Mouse (Mus musculus): ENCODE results near the gene Tmed1. TPM values are rescaled to one million over a fixed set of nuclear protein-coding genes. Genes with fewer than 3 reads are reported as not detected.

Gene Tmed1
- 67.6 and 76.5 TPM in 2 replicates for polyA plus RNA-seq (2016; fragmentation: Nextera tagmentation; extraction: Ambion mirVana)

DNA sequence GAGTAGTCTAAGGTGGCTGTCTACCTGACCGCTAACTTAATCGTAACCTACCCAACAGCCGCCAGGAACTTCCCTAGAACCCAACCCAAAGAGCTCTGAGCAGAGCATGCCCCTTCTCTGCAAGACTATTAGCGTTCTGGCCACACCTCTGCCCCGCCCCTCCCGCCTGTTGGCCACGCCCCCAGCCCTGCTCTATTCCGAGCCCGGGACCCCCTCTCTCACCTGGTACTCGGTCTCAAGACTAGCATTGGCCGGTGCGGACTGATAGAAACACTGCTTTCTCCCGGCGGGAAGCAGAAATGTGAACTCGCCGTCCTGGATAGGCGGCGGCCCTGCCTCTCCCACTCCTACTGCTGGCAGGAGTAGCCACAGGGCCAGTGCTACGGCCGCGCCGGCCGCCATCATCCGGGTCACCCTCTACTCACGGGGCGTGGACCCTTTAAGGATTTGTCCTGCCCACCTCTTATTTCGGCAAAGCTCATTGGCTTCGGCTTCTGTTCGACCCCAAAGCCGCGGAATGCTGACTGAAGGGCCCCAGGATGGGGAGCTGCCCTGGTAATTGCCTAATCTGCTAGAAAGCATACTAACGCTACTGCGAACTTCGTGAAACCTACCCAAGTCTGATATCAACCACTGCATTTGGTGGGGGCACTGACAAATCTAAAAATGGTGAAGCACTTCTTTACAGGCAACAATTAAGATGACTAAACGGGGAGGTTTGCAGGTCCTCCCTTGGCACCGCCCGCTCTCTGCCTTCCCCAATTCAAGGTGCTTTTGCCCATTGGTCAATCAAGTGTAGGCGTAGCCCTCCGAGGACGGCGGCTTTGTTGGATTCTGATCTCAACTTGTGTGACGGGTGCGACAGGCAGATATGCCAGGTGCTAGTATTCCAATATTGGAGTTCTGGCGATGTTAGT lies at the start of gene Tmed1:
Gene Tmed1 (minus strand): TSS at position 481 of the 917 bp plus-strand sequence.
- Histone ChIP-seq H3K36me3 (peaks cover 41% of the 10 kb centered on the region), H3K27me3 (no peaks in the 10 kb centered on the region), H3K27ac (replicated peaks) (peak within 1 kb of the TSS; percentile 89), H3K4me3 (peak within 1 kb of the TSS; percentile 76), H3K9me3 (no peaks in the 10 kb centered on the region), H3K4me2 (replicated peaks) (peak within 1 kb of the TSS; percentile 79), H3K9ac (replicated peaks) (peak within 1 kb of the TSS; percentile 79), H3K4me1 (peaks cover 14% of the 10 kb centered on the region)
- peak; percentile 96 for ATAC-seq (ENCODE audit: low FRiP score, low read depth)
- under 1% methylated on average over 44 of the region's 44 CpGs for WGBS

DNA sequence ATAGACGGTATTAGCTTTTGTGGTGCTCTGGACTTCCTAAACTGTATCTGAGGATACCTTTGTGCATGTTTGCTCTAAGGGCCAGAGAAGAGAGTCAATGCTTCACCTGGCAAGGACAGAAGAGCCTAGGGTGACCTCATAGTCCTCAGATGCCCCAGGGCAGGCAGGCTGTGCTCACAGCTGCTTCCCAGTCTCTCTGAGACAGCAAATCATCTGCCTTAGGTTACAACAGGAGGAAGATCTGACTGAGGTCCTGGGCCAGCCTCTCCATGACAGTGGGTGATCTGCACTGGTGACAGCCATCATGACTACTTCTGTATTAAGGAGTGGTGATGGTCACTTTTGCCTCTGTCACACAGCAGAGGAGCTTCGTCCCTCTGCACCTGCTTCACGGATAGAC lies 49.1 kb upstream of the Tmed1 start:
- Histone ChIP-seq H3K27me3 (no peaks in the 10 kb centered on the region), H3K4me3 (no peak overlapping the region), H3K4me1 (peaks cover 7% of the 10 kb centered on the region; the same call in 1 of the 2 replicates), H3K4me2 (replicated peaks) (no peak overlapping the region), H3K27ac (replicated peaks) (no peak overlapping the region), H3K36me3 (peaks cover 14% of the 10 kb centered on the region), H3K9ac (replicated peaks) (no peak overlapping the region), H3K9me3 (no peaks in the 10 kb centered on the region)
- 95% methylated on average over 3 of the region's 3 CpGs for WGBS
- no peak for ATAC-seq (ENCODE audit: low FRiP score, low read depth)

DNA sequence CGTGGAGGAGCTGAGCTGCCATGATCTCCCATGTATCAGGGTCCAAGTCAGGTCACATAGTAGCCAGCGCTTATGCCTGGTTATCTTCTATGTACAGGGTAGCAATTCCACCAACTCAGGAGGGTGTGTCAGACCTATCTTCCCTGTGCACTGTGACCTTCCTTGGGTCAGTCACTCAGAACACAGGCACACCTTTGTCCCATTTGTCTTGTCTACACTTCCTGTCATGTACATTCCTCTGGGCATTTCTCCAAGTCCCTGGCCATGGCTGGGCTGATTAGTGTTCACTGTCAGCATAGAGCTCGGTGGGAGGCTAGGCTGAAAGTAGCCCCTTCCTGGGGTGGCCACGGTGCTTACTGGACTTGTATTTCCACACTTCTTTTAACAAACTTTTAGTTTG lies 48.3 kb upstream of the Tmed1 start:
- 94% methylated on average over 4 of the region's 4 CpGs for WGBS
- no peak overlapping the region for H3K9ac ChIP-seq (replicated peaks)
- H3K27me3 ChIP-seq = no peaks in the 10 kb centered on the region
- H3K4me3 ChIP-seq = no peak overlapping the region
- no peak overlapping the region for H3K4me2 ChIP-seq (replicated peaks)
- no peak for ATAC-seq (ENCODE audit: low FRiP score, low read depth)
- peaks cover 14% of the 10 kb centered on the region for H3K36me3 ChIP-seq
- no peak overlapping the region for H3K27ac ChIP-seq (replicated peaks)
- H3K9me3 ChIP-seq = no peaks in the 10 kb centered on the region
- peaks cover 7% of the 10 kb centered on the region; the same call in 1 of the 2 replicates for H3K4me1 ChIP-seq

DNA sequence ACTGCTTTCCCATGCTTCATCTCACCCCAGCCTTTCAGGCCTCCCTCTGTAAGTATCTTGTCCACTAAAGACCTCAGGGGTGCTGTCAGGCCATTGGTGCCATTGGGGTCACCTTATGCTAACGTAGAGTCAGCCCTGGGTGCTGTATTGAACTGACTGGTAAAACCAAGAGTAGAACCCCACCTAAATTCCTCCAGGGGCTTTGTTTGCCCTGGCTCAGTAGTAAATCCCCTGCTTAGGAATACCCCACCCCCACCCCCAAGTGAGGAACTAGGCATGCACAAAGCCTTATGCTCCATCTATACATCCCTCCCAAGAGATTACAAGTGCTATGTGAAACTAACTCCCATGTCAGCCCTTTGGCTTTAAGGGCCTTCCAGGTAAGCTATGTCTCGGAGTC lies 47.5 kb upstream of the Tmed1 start:
- H3K9me3 ChIP-seq = no peaks in the 10 kb centered on the region
- peaks cover 7% of the 10 kb centered on the region; the same call in 1 of the 2 replicates for H3K4me1 ChIP-seq
- H3K27ac ChIP-seq (replicated peaks) = no peak overlapping the region
- H3K4me3 ChIP-seq = no peak overlapping the region
- no peak for ATAC-seq (ENCODE audit: low FRiP score, low read depth)
- H3K9ac ChIP-seq (replicated peaks) = no peak overlapping the region
- WGBS = 86% methylated on average over 2 of the region's 2 CpGs
- H3K36me3 ChIP-seq = peaks cover 14% of the 10 kb centered on the region
- H3K4me2 ChIP-seq (replicated peaks) = no peak overlapping the region
- H3K27me3 ChIP-seq = no peaks in the 10 kb centered on the region

DNA sequence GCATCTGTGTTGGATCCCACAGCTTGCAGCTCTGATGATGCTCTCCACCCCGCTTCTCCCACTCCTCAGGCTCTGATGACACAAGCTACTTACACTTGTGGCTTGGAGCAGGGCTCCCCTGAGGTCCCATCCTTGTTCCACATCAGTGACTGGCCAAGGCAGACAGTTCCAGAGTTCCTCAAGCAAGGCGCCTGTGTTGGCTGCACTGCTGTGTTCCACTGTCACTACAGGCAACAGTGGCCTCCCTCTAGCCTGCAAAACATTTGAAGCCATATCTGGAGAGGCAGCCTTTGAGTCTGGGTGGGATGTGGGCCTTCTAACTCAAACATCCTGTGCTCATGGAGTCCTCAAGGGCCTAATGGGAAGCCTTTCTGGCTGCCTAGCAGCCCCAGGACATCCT lies 46.9 kb upstream of the Tmed1 start:
- Histone ChIP-seq H3K9ac (replicated peaks) (no peak overlapping the region), H3K36me3 (peaks cover 14% of the 10 kb centered on the region), H3K9me3 (no peaks in the 10 kb centered on the region), H3K4me3 (no peak overlapping the region), H3K4me2 (replicated peaks) (no peak overlapping the region), H3K27ac (replicated peaks) (no peak overlapping the region), H3K27me3 (no peaks in the 10 kb centered on the region), H3K4me1 (peaks cover 7% of the 10 kb centered on the region; the same call in 1 of the 2 replicates)
- ATAC-seq (ENCODE audit: low FRiP score, low read depth) = no peak
- 88% methylated on average over 2 of the region's 2 CpGs for WGBS

DNA sequence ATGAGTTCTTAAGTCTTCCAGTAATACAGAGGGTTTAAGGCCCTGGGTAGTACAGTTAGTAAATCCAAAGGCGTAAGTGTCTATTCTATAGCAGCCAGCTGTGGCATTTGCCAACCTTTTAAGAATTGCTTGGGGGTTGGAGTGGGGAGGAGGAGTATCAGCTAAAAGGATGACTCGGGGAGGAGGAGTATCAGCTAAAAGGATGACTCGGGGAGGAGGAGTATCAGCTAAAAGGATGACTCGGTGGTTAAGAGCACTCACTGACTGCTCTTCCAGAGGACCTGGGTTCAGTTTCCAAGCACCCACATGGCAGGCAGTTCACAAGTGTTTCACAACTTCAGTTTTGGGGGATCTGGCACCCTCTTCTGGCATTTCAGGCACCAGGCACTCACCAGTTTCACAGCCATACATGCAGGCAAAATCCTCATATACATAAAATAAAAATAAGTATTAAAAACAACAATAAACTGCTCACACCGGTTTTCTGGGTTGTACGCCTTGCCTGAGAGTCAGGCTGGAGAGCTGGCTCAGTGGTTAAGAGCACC lies 45.2 kb upstream of the Tmed1 start:
- H3K4me3 ChIP-seq = no peak overlapping the region
- H3K4me1 ChIP-seq = peaks cover 7% of the 10 kb centered on the region; the same call in 1 of the 2 replicates
- 81% methylated on average over 6 of the region's 6 CpGs for WGBS
- peaks cover 20% of the 10 kb centered on the region for H3K36me3 ChIP-seq
- ATAC-seq (ENCODE audit: low FRiP score, low read depth) = no peak
- H3K27me3 ChIP-seq = no peaks in the 10 kb centered on the region
- no peaks in the 10 kb centered on the region for H3K9me3 ChIP-seq
- no peak overlapping the region for H3K9ac ChIP-seq (replicated peaks)
- H3K4me2 ChIP-seq (replicated peaks) = no peak overlapping the region
- H3K27ac ChIP-seq (replicated peaks) = no peak overlapping the region

DNA sequence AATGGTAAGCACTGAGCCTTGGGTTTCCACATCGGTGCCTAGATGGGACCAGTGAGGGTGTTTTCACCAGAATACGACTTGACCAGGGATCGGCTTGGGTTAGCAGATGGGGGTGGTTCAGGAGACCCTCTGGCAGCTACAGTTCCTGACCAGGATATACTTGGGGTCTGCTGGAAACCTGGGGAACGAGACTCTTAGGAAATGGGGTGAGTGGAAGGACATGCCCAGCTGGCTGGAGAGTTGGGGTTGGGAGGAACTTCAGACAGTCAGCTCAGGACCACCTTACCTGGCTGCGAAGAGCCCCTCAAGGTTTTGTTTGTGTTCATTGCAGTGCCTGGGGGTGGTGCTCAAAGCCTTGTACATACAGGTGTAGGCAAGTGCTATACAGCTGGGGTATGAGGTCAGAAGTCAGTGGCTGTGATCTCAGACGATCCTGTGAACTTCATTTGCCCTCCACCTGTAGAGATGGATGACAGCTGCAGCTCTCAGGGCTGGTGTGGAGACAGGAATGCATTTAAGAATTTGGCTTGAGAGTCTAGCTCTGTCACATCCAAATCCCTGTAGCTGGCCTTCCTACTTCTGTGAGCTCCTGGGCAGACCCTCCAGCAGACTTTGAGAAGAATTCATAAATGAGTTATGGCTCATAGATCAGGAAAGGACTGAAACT lies 43.7 kb upstream of the Tmed1 start:
- no peak overlapping the region for H3K4me2 ChIP-seq (replicated peaks)
- 87% methylated on average over 6 of the region's 6 CpGs for WGBS
- no peak overlapping the region for H3K27ac ChIP-seq (replicated peaks)
- ATAC-seq (ENCODE audit: low FRiP score, low read depth) = no peak
- peaks cover 13% of the 10 kb centered on the region for H3K4me1 ChIP-seq
- H3K4me3 ChIP-seq = no peak overlapping the region
- peaks cover 27% of the 10 kb centered on the region for H3K36me3 ChIP-seq
- H3K9me3 ChIP-seq = no peaks in the 10 kb centered on the region
- H3K27me3 ChIP-seq = no peaks in the 10 kb centered on the region
- no peak overlapping the region for H3K9ac ChIP-seq (replicated peaks)

DNA sequence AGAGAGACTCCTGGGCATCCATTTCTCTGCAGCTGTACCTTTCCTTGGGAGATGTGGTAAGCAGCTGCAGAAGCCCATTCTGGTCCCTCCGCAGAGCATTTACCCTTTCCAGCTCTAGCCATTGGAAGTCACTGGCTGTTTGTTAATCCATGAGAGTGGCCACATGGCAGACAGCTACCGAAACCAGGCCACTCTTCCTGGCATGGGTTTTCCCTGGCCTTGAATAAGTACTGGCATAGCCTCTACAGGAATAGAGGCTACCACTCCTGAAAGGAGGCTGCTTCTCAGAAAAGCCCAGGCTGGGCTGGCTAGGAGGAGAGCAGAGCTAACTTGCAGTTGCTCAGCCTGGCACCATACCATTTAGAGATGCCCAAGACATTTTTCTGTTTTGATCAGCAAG lies 41.0 kb upstream of the Tmed1 start:
- no peak for ATAC-seq (ENCODE audit: low FRiP score, low read depth)
- H3K36me3 ChIP-seq = peaks cover 27% of the 10 kb centered on the region
- WGBS = 92% methylated on average over 2 of the region's 2 CpGs

DNA sequence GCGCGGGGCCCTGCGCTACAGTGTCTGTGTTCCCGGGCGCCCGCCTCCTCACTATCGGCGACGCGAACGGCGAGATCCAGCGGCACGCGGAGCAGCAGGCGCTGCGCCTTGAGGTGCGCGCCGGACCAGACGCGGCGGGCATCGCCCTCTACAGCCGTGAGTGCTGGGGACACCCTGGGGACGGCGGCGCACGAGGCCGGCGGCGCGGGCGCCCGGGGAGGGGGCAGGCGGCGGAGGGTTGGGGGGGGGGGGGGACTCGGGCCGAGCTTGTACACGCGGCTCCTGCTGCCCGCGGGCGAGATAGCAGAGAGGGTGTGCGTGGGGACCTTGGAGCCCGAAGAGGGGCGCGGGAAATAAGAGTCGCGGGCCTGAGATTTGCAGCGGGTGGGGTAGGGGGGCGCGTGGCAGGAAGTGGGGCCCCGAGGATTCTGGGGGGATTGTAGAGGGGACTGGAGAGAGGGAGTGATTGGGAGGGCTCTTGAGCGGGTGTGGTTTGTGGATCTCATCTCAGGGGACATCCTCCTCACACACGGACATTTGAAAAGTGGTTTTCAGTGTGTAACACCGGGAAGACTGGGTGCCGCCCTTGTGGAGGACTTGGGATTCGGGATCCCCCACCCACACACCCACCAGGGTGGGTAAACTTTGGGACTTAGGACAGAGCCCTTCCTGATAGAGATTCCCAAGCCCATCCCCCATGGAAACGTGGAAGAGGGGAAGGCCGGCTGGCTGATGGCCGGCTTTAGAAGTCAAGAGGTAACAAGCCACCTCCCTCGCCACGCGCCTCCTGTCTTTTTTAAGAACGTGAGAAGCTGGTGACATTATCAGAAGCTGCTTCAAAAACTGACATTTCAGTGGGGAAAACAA lies 37.3 kb upstream of the Tmed1 start:
- peak overlapping the region; percentile 98 for H3K27ac ChIP-seq (replicated peaks)
- H3K4me1 ChIP-seq = peaks cover 30% of the 10 kb centered on the region
- ATAC-seq (ENCODE audit: low FRiP score, low read depth) = peak; percentile 42
- H3K36me3 ChIP-seq = peaks cover 19% of the 10 kb centered on the region
- H3K9me3 ChIP-seq = no peaks in the 10 kb centered on the region
- no peaks in the 10 kb centered on the region for H3K27me3 ChIP-seq
- peak overlapping the region; percentile 93 for H3K9ac ChIP-seq (replicated peaks)
- 1% methylated on average over 31 of the region's 66 CpGs for WGBS
- H3K4me2 ChIP-seq (replicated peaks) = peak overlapping the region; percentile 76
- H3K4me3 ChIP-seq = peak overlapping the region; percentile 83

More for the DNA sequence above, 41.0 kb upstream of the Tmed1 start:
- Histone ChIP-seq H3K27ac (replicated peaks) (no peak overlapping the region), H3K27me3 (no peaks in the 10 kb centered on the region), H3K4me2 (replicated peaks) (no peak overlapping the region), H3K9me3 (no peaks in the 10 kb centered on the region), H3K4me3 (no peak overlapping the region), H3K4me1 (peaks cover 16% of the 10 kb centered on the region), H3K9ac (replicated peaks) (no peak overlapping the region)

DNA sequence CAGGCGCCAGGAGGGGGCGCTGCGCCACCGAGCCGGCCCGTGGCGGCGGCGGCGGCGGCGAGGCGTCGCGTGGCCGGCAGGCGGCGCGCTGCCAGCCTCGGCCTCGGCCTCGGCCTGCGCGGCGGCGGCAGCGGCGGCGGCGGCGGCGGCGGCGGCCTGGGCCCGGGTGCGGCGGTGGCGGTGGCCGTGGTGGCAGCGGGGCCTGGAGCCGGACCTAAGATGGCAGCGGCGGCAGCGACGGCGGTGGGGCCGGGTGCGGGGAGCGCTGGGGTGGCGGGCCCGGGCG lies 36.7 kb upstream of the Tmed1 start, which contains the start of gene Carm1:
Gene Carm1 (plus strand): TSS at position 106 of the 286 bp plus-strand sequence.
- Histone ChIP-seq H3K9ac (replicated peaks) (peak within 1 kb of the TSS; percentile 93), H3K27ac (replicated peaks) (peak within 1 kb of the TSS; percentile 98), H3K36me3 (peaks cover 19% of the 10 kb centered on the region), H3K27me3 (no peaks in the 10 kb centered on the region), H3K4me2 (replicated peaks) (peak within 1 kb of the TSS; percentile 76), H3K4me1 (peaks cover 30% of the 10 kb centered on the region), H3K4me3 (peak within 1 kb of the TSS; percentile 83), H3K9me3 (no peaks in the 10 kb centered on the region)
- ATAC-seq (ENCODE audit: low FRiP score, low read depth) = peak; percentile 55
- 0% methylated on average over 29 of the region's 52 CpGs for WGBS
